Mouse (Mus musculus) forebrain, embryonic 10.5 days (tissue): ENCODE data around the gene Plekhg1. TPM values are rescaled to one million over a fixed set of nuclear protein-coding genes. Genes with fewer than 3 reads are reported as not detected.

ENCODE experiments used
- DNase-seq: peaks from one replicate; pipeline ENCODE4 v3.0.0-alpha.2; 2017; ENCODE audit warnings: low spot score; ENCODE audit errors: extremely low spot score
- H3K27ac ChIP-seq: fragments of 300-500 bp; sonication (generic); 2 replicates; pipeline ENCODE4 v1.5.1; 2016; ENCODE audit warnings: mild to moderate bottlenecking
- H3K27me3 ChIP-seq: fragments of 300-500 bp; sonication (generic); 2 replicates; pipeline ENCODE4 v1.6.1; 2016; ENCODE audit warnings: mild to moderate bottlenecking; ENCODE audit not compliant: poor library complexity, severe bottlenecking
- H3K36me3 ChIP-seq: fragments of 300-500 bp; sonication (generic); replicated peaks from 2 replicates; pipeline ENCODE4 v1.6.1; 2016; ENCODE audit warnings: mild to moderate bottlenecking, moderate library complexity
- H3K4me1 ChIP-seq: fragments of 300-500 bp; sonication (generic); 2 replicates; pipeline ENCODE4 v1.6.1; 2016
- H3K4me3 ChIP-seq: fragments of 300-500 bp; sonication (generic); 2 replicates; pipeline ENCODE4 v1.5.1; 2016; ENCODE audit warnings: mild to moderate bottlenecking, moderate library complexity
- H3K9me3 ChIP-seq: fragments of 300-500 bp; sonication (generic); 2 replicates; pipeline ENCODE4 v1.6.1; 2016; ENCODE audit warnings: mild to moderate bottlenecking, moderate library complexity
- WGBS: fragments of 180-500 bp; shearing (Covaris S2); methylation state at CpG from one replicate; pipeline ENCODE4 v1.1.7; 2016; 5-methylcytosine and 5-hydroxymethylcytosine counted together
- polyA plus RNA-seq: library from polyadenylated mRNA; unstranded; fragments of >200 nt; fragmentation: Nextera tagmentation; extraction: Ambion mirVana; gene quantifications from 2 replicates; pipeline ENCODE4 v1.2.1, GENCODE M21; 2016

Plekhg1 gene
- 12.0 and 12.9 TPM in 2 replicates for polyA plus RNA-seq

DNA sequence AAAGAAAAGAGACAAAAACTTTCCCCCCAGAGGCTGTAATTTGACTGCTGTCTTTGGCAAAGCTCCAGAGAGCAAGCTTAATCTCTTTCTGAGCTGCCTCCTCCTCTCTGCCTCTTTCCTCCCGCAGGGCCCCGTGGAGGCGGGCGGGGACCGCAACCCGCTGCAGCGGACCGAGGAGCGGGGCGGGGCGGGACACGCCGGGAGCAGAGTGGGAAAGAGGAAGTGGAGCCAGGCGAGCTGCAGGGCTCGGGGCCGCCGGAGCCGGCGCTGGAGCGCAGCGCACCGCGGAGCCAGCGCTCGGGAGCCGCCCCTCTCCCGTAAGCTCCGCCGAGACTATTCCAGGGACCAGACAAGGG lies at the start of gene Plekhg1:
TSS of gene Plekhg1 (plus strand) at position 217 of the 356 bp plus-strand sequence.
- Histone ChIP-seq H3K9me3 (no peaks in the 10 kb centered on the region), H3K4me1 (peaks cover 27% of the 10 kb centered on the region), H3K36me3 (no peaks in the 10 kb centered on the region), H3K27ac (peak within 1 kb of the TSS; percentile 90), H3K27me3 (peaks cover 11% of the 10 kb centered on the region; the same call in 1 of the 2 replicates), H3K4me3 (peak within 1 kb of the TSS; percentile 76)
- DNase-seq = no peak
- under 1% methylated on average over 21 of the region's 29 CpGs for WGBS

DNA sequence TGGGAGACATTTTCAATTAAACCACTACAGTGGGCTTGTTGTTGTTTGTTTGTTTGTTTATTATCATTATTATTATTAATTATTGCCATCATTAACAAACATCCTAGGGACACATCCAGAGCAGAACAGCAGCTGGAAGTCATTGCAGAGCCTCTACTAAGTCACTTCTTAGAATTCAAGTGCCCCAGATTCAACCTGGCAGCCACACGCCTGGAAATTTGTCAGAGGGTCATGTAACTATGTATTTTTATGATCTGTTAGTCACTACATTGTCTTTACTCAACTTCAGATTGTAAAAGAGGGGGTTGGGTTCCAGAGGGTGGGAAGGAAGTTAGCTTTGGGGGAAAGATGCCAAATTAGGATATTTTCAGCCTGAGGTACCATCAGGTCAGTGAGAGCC lies 47.4 kb upstream of the Plekhg1 start:
- no peak for DNase-seq
- H3K27me3 ChIP-seq = no peaks in the 10 kb centered on the region
- 0 out of 2 replicates have a peak, but pooled peaks cover 3% of the 10 kb centered on the region for H3K4me1 ChIP-seq
- WGBS = 92% methylated on average over 1 of the region's 1 CpGs
- H3K27ac ChIP-seq = no peak overlapping the region
- H3K9me3 ChIP-seq = no peaks in the 10 kb centered on the region
- no peaks in the 10 kb centered on the region for H3K36me3 ChIP-seq
- H3K4me3 ChIP-seq = no peak overlapping the region

DNA sequence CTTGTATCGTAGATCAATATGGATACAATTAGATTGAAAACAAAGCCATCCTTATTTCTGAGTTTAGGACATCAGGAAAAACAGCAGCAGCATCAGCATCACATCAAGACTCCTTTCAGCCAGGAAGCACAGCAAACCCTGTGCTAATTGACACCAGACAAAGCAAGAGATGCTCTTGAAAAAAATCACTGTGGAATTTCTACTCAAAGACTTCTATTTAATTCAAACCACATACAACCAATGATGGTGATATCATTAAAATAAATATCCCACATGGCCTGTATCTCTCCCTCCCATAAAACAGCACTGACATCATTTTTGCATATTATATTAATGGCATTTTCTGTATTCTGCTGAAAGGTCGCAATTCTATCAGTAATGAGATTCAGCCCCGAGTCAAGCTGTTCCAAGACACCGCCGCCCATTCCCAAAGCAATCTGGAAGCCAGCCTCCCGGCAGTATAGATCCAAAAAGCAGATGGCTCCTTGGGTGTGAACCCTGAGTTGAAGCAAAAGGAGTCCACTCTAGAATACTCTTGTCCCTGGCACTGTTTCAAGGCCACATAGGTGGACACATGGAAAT lies 46.4 kb upstream of the Plekhg1 start:
- no peaks in the 10 kb centered on the region for H3K27me3 ChIP-seq
- H3K36me3 ChIP-seq = no peaks in the 10 kb centered on the region
- H3K27ac ChIP-seq = no peak overlapping the region
- H3K4me1 ChIP-seq = 0 out of 2 replicates have a peak, but pooled peaks cover 3% of the 10 kb centered on the region
- WGBS = 68% methylated on average over 6 of the region's 6 CpGs
- no peaks in the 10 kb centered on the region for H3K9me3 ChIP-seq
- H3K4me3 ChIP-seq = no peak overlapping the region
- no peak for DNase-seq

DNA sequence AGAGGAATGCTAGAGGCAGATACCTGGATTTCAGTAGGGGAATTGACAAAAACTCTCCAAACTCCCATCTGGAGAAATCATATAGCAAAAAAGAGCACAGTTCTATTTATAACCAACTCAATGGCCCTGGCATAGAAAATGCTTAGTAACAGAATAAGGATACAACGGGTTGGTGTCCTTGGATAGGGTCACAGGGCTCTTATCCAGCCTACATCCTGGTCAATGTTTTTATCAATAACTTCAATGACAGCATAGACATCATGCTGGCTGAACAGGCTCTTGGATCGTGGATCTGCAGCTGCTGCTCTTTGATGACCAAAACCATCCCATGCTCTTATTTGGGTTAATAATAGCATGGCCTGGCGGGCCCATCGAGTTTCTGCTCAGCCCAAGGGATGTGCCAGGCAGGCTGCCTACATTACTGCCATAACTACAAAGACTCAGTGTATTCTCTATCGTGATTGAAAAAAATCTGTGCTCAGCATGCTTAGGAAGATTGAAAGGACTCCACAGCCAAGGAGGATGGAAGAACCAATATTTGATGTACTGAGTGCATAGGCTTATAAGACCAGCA lies 44.7 kb upstream of the Plekhg1 start:
- Histone ChIP-seq H3K27ac (no peak overlapping the region), H3K9me3 (no peaks in the 10 kb centered on the region), H3K4me3 (no peak overlapping the region), H3K27me3 (no peaks in the 10 kb centered on the region), H3K36me3 (no peaks in the 10 kb centered on the region), H3K4me1 (0 out of 2 replicates have a peak, but pooled peaks cover 3% of the 10 kb centered on the region)
- no peak for DNase-seq
- 89% methylated on average over 5 of the region's 5 CpGs for WGBS

DNA sequence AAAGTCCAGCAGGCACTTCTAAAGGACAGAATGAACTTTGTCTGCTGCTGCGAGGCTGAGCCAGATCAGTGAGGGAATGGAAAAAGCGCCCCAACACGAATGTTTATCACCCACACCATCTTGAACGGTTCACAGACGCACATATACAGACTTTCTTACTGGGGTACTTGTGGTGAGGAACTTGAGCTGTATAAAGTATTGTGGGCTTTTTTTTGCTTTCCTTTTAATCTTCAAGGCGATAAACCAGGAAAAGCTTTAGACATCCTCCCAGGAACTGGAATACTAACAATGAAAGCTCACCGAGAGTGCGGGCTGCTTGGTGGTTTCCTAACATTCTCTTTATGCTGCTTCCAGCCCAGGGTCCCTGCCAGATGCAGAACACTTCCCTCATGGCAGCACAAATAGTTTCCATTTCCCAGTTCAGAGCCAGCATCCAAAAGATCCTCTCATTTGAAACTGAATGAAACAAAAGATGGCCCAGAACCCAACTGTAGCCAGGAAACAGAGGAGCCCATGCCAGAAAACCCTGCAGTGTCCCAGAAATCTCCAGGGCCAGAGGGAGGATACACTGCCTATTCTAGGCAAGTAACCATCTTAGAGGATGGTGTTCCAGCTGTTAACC lies 43.3 kb upstream of the Plekhg1 start:
- WGBS = 77% methylated on average over 8 of the region's 8 CpGs
- no peaks in the 10 kb centered on the region for H3K9me3 ChIP-seq
- DNase-seq = no peak
- H3K4me1 ChIP-seq = 0 out of 2 replicates have a peak, but pooled peaks cover 3% of the 10 kb centered on the region
- H3K36me3 ChIP-seq = no peaks in the 10 kb centered on the region
- H3K4me3 ChIP-seq = no peak overlapping the region
- no peak overlapping the region for H3K27ac ChIP-seq
- H3K27me3 ChIP-seq = no peaks in the 10 kb centered on the region

DNA sequence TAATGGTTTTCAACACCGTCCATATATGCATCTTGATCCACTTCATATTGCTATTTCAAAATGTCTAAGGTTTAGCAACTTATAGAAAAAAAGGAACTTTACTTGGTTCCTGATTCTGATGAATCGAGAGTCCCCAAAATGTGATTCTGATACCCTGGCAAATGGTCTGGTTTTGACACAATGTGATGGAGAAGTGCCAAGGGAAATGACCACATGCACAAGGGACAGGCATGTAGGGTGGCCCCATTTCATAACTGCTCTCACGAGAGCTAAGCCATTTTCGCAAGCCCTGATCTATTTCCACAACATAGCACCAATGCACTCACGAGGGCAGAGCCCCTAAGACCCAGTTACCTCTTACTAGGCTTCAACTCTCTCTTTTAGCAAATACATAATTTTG lies 42.7 kb upstream of the Plekhg1 start:
- no peak overlapping the region for H3K4me3 ChIP-seq
- no peaks in the 10 kb centered on the region for H3K9me3 ChIP-seq
- DNase-seq = no peak
- H3K27me3 ChIP-seq = no peaks in the 10 kb centered on the region
- H3K27ac ChIP-seq = no peak overlapping the region
- 85% methylated on average over 5 of the region's 5 CpGs for whole genome bisulfite sequencing
- no peaks in the 10 kb centered on the region for H3K36me3 ChIP-seq
- H3K4me1 ChIP-seq = 0 out of 2 replicates have a peak, but pooled peaks cover 3% of the 10 kb centered on the region

DNA sequence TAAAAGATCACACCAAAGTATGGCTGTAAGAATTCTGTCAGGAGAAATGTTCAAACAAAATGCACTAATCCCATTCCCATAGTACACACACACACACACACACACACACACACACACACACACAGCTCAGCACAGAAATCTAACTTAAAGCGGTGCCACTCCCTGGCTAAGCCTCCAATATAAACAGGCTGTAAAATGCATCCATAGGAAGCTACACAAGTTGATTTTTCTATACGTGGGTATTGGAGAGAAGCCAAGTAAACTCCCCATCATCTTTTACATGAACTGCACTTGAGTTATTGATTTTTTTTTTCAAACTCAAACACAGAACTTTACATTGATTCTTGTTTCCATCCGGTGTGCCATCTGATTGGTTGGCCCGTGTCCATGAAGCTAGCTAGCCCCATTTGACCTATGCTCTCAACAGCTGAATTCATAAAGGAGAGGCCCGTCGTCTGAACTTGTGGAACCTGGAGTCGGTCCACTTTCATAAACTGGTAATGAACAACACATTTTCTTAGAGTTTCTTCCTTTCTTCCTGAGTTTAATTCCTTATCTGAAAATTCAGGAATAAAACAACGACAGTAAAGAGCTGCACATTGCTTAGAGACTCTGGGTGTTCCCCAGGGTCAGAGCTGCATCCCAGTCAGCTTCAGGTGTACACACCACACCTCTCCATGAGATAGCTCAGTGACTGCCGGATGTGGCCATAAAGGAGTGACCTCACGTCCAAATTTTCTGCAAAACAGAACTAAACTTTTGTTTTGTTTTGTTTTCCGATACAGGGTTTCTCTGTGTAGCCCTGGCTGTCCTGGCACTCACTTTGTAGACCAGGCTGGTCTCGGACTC lies 39.7 kb upstream of the Plekhg1 start:
- no peak overlapping the region for H3K27ac ChIP-seq
- H3K36me3 ChIP-seq = no peaks in the 10 kb centered on the region
- no peaks in the 10 kb centered on the region for H3K4me1 ChIP-seq
- no peaks in the 10 kb centered on the region for H3K9me3 ChIP-seq
- H3K4me3 ChIP-seq = no peak overlapping the region
- no peak for DNase-seq
- 85% methylated on average over 12 of the region's 12 CpGs for WGBS
- H3K27me3 ChIP-seq = no peaks in the 10 kb centered on the region

DNA sequence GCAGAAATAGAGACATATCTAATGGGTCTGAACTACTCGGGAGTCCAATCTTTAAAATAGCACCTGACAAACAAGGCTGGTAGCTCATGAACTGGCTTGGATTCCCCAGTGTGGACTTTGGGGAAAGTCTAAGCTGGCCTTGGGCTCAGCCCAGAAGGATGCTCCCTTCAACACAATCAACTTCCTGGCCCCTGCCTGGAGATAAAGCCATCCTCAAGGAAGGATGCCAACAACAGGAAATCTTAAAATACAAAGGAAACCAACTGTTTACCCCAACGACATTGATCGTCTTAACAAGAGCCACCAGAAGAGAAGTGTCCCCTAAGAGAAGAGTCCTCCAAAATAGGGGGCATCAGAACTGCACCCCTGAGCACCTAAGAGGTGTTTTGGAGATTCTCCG lies 38.3 kb upstream of the Plekhg1 start:
- DNase-seq = no peak
- H3K4me1 ChIP-seq = no peaks in the 10 kb centered on the region
- no peaks in the 10 kb centered on the region for H3K36me3 ChIP-seq
- no peaks in the 10 kb centered on the region for H3K27me3 ChIP-seq
- 85% methylated on average over 4 of the region's 4 CpGs for WGBS
- no peak overlapping the region for H3K27ac ChIP-seq
- no peaks in the 10 kb centered on the region for H3K9me3 ChIP-seq
- no peak overlapping the region for H3K4me3 ChIP-seq

DNA sequence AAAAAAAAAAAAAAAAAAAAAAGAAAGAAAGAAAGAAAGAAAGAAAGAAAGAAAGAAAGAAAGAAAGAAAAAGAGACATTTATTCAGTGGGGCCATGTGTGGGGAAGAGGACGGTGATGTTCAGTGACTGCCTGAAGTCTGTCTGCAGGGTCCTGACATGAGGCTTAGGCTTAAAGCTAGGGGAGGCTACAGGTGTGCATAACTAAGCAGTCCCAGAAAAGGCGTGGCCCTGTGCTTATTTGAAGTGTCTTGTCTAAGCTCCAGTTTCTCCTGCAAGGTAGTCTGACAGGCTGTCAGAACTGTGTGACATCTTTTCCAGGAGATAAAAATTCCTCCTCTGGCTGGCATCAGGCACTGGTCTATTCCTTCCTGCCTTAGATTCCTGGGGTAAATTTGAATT lies 37.6 kb upstream of the Plekhg1 start:
- Histone ChIP-seq H3K4me3 (no peak overlapping the region), H3K27ac (no peak overlapping the region), H3K36me3 (no peaks in the 10 kb centered on the region), H3K9me3 (no peaks in the 10 kb centered on the region), H3K27me3 (no peaks in the 10 kb centered on the region), H3K4me1 (no peaks in the 10 kb centered on the region)
- 88% methylated on average over 2 of the region's 2 CpGs for WGBS
- no peak for DNase-seq

DNA sequence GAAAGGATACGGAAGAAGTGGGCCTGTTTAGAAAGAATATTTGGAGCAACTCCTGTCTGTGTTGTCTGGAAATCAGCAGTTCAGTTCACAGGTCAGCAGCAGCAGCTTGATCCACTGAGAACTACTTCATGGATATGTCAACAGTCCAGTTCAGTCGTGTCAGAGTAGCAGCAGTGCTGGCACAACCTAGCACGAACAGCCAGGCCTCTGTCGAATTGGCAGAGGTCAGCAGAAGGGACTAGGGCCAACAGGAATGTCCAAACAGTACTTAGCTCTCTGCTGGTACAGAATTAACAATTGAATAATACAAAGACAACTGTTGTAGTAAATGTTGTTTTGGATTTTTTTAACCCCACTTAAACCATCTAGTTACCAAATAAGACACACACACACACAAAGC lies 33.9 kb upstream of the Plekhg1 start:
- no peak overlapping the region for H3K27ac ChIP-seq
- WGBS = 82% methylated on average over 4 of the region's 4 CpGs
- no peaks in the 10 kb centered on the region for H3K36me3 ChIP-seq
- H3K4me3 ChIP-seq = no peak overlapping the region
- H3K9me3 ChIP-seq = no peaks in the 10 kb centered on the region
- H3K4me1 ChIP-seq = no peaks in the 10 kb centered on the region
- no peaks in the 10 kb centered on the region for H3K27me3 ChIP-seq
- DNase-seq = no peak

DNA sequence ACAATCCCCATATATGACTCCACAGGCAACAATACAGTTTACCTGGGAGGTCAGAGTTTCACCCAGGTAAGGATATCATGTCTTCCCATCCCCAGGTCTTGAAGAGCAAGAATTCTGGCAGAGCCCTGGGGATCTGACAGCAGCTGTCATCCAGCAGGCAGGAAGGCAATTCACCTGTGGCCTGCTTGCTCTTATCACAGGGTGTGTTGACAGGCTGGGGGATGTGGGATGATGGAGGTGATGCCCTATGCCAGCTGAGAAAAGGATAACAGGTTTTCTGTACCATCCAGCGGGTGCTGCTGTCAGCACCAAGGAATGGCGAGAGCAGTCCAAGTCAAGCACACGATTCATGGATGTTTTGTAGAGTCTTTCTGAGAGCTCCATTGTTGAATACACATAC lies 30.1 kb upstream of the Plekhg1 start:
- Histone ChIP-seq H3K27ac (no peak overlapping the region), H3K4me3 (no peak overlapping the region), H3K27me3 (no peaks in the 10 kb centered on the region), H3K36me3 (no peaks in the 10 kb centered on the region), H3K9me3 (no peaks in the 10 kb centered on the region), H3K4me1 (no peaks in the 10 kb centered on the region)
- DNase-seq = no peak
- 89% methylated on average over 3 of the region's 3 CpGs for WGBS

DNA sequence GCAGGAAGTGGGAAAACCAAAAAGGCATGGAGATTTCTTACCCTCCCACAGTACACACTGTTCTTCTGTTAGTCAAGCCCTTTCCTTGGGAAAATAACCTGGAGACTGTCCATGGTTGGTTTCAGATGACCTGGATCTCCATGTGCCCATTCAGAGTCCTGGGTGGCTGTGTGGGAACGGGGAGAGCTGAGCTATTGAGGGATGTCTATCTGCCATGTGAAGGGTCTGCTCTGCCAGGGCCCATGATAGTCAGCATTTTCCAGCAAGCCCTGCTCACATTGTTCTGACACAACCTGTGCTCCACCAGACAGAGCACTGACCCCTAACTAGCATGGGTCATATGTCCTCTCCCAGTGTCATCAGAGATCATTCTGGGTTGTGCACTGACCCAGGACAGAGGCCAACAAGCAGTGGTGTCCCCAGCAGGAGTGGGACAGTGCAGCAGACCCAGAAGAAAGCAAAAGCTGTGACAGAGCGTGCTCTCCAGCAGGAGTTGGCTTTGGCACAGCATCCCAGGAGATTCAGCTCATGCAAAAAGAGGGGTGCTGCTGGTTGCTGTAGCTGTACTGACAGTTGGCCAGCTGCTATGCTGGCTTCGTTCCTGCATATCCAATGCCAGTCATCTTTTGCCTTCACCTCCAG lies 24.7 kb upstream of the Plekhg1 start:
- 88% methylated on average over 3 of the region's 3 CpGs for WGBS
- no peak overlapping the region; the same call in 1 of the 2 replicates for H3K27ac ChIP-seq
- H3K4me1 ChIP-seq = peaks cover 13% of the 10 kb centered on the region
- H3K36me3 ChIP-seq = no peaks in the 10 kb centered on the region
- no peaks in the 10 kb centered on the region for H3K27me3 ChIP-seq
- H3K9me3 ChIP-seq = no peaks in the 10 kb centered on the region
- no peak for DNase-seq
- no peak overlapping the region for H3K4me3 ChIP-seq
